Mouse (Mus musculus) spleen, adult 10 weeks (tissue): Measurements from ENCODE around the gene Golt1a. TPM values are rescaled to one million over a fixed set of nuclear protein-coding genes. Genes with fewer than 3 reads are reported as not detected.

Experiments used
- polyA plus RNA-seq: library from polyadenylated mRNA; stranded (reverse); fragments of 350-450 nt; fragmentation: Illumina TruSeq; extraction: RNeasy Lipid Tissue Mini Kit (QIAGEN cat#74804); gene quantifications from one replicate; pipeline ENCODE4 v1.2.3, GENCODE M21; 2015; ENCODE audit warnings: low replicate concordance; ENCODE audit not compliant: insufficient read depth

Gene Golt1a
- polyA plus RNA-seq: not detected

GRCm38 (mm10) chr1:133309652-133310267 lies at the start of gene Golt1a:
Gene Golt1a (plus strand): TSS chr1:133309800.

GRCm38 (mm10) chr1:133321267-133321925 lies 11.8 kb downstream of the Golt1a start, which contains the start of gene Kiss1:
Gene Kiss1 (plus strand): TSS chr1:133321875.

GRCm38 (mm10) chr1:133350210-133350609 lies 40.6 kb downstream of the Golt1a start, which contains the start of gene Ren1:
Gene Ren1 (plus strand): TSS chr1:133350510.

GRCm38 (mm10) chr1:133363276-133364021 lies 53.8 kb downstream of the Golt1a start, which contains the start of gene Etnk2:
Gene Etnk2 (plus strand): TSS chr1:133363572.

Other genes with a start within 250 kb of the Golt1a start
- 102 TPM for gene Ppp1r15b, start 178.7 kb upstream of the Golt1a start, polyA plus RNA-seq
- gene Plekha6, start 145.6 kb upstream of the Golt1a start, polyA plus RNA-seq: 18.2 TPM
- gene Kiss1, start 12.1 kb downstream of the Golt1a start, polyA plus RNA-seq: not detected
- gene Ren1, start 40.7 kb downstream of the Golt1a start, polyA plus RNA-seq: not detected
- 0.10 TPM for gene Etnk2, start 53.8 kb downstream of the Golt1a start, polyA plus RNA-seq
- gene Sox13, start 114.6 kb downstream of the Golt1a start, polyA plus RNA-seq: 4.8 TPM